Mouse (Mus musculus) small intestine, adult 2 months (tissue): ENCODE data around the gene Rnf31. TPM values are rescaled to one million over a fixed set of nuclear protein-coding genes. Genes with fewer than 3 reads are reported as not detected.

Source experiments
- H3K27ac ChIP-seq: fragments of 200-500 bp; 2 replicates; pipeline ENCODE4 v1.5.1; 2012; ENCODE audit warnings: low read depth, low read length, control low read depth, inconsistent platforms; ENCODE audit not compliant: insufficient read depth
- H3K27me3 ChIP-seq: fragments of 200-500 bp; 2 replicates; pipeline ENCODE4 v1.6.1; 2012; ENCODE audit warnings: mild to moderate bottlenecking, moderate library complexity, low read length, inconsistent platforms; ENCODE audit not compliant: control insufficient read depth, insufficient read depth
- H3K36me3 ChIP-seq: fragments of 200-500 bp; 2 replicates; pipeline ENCODE4 v1.6.1; 2012; ENCODE audit warnings: mild to moderate bottlenecking, low read length, control low read depth, inconsistent platforms; ENCODE audit not compliant: control insufficient read depth, insufficient read depth
- H3K4me1 ChIP-seq: fragments of 200-500 bp; 2 replicates; pipeline ENCODE4 v1.6.1; 2012; ENCODE audit warnings: low read length, inconsistent platforms, mixed read lengths; ENCODE audit not compliant: control insufficient read depth, insufficient read depth, insufficient read length
- H3K4me3 ChIP-seq: fragments of 200-500 bp; 2 replicates; pipeline ENCODE4 v1.5.1; 2012; ENCODE audit warnings: low read depth, mild to moderate bottlenecking, control low read depth, inconsistent platforms, low read length, moderate library complexity
- CTCF ChIP-seq: fragments of 200-500 bp; IDR thresholded peaks from 2 replicates; pipeline ENCODE4 v1.5.1; 2012; ENCODE audit warnings: low read depth, mild to moderate bottlenecking, control low read depth, inconsistent platforms, low read length, moderate library complexity, mixed read lengths; ENCODE audit not compliant: insufficient replicate concordance, insufficient read length; ENCODE audit errors: extremely low read depth
- POLR2A ChIP-seq: fragments of 200-500 bp; IDR thresholded peaks from 2 replicates; pipeline ENCODE4 v1.6.1; 2012; ENCODE audit warnings: low read depth, mild to moderate bottlenecking, control low read depth, inconsistent platforms, low read length, moderate library complexity
- WGBS: fragments of 180-500 bp; shearing (Covaris S2); methylation state at CpG from one replicate; pipeline ENCODE4 v1.1.7; 2018; 5-methylcytosine and 5-hydroxymethylcytosine counted together
- polyA plus RNA-seq: library from polyadenylated mRNA; depleted of rRNA; stranded (reverse); fragments of >200 nt; gene quantifications from 2 replicates; pipeline ENCODE4 v1.2.3, GENCODE M21; 2012

The Rnf31 gene
- polyA plus RNA-seq, 1 experiment = 65.8 TPM

- 93% methylated on average over 11 of the region's 11 CpGs for WGBS
- TF ChIP-seq POLR2A (no peak), CTCF (no peak)
- peaks cover 3% of the 10 kb centered on the region; the same call in 1 of the 2 replicates for H3K4me1 ChIP-seq
- no peak overlapping the region for H3K4me3 ChIP-seq
- H3K36me3 ChIP-seq = peaks cover 54% of the 10 kb centered on the region
- no peak overlapping the region for H3K27ac ChIP-seq
- H3K27me3 ChIP-seq = no peaks in the 10 kb centered on the region
Observed at GRCm38 (mm10) chr14:55563249-55563648, 28.3 kb upstream of the Rnf31 start.

GRCm38 (mm10) chr14:55565748-55566147 is 25.8 kb upstream of the Rnf31 start:
- Histone ChIP-seq H3K27me3 (no peaks in the 10 kb centered on the region), H3K27ac (no peak overlapping the region), H3K36me3 (peaks cover 69% of the 10 kb centered on the region), H3K4me3 (no peak overlapping the region), H3K4me1 (peaks cover 3% of the 10 kb centered on the region; the same call in 1 of the 2 replicates)
- TF ChIP-seq CTCF = no peak
- no peak for TF ChIP-seq POLR2A
- 68% methylated on average over 3 of the region's 3 CpGs for WGBS

- Histone ChIP-seq H3K27me3 (no peaks in the 10 kb centered on the region), H3K36me3 (peaks cover 66% of the 10 kb centered on the region), H3K4me3 (no peak overlapping the region), H3K27ac (no peak overlapping the region), H3K4me1 (no peaks in the 10 kb centered on the region)
- TF ChIP-seq POLR2A = no peak
- TF ChIP-seq CTCF = no peak
- WGBS = 66% methylated on average over 3 of the region's 3 CpGs
Observed at GRCm38 (mm10) chr14:55567496-55567895, 24.0 kb upstream of the Rnf31 start.

GRCm38 (mm10) chr14:55570588-55570987 is 20.9 kb upstream of the Rnf31 start:
- Histone ChIP-seq H3K27ac (no peak overlapping the region), H3K4me3 (no peak overlapping the region), H3K27me3 (no peaks in the 10 kb centered on the region), H3K36me3 (peaks cover 38% of the 10 kb centered on the region), H3K4me1 (no peaks in the 10 kb centered on the region)
- TF ChIP-seq CTCF = no peak
- TF ChIP-seq POLR2A = no peak
- 73% methylated on average over 2 of the region's 2 CpGs for WGBS

GRCm38 (mm10) chr14:55571760-55572159 is 19.7 kb upstream of the Rnf31 start:
- Histone ChIP-seq H3K36me3 (peaks cover 27% of the 10 kb centered on the region), H3K4me3 (no peak overlapping the region), H3K4me1 (no peaks in the 10 kb centered on the region), H3K27ac (no peak overlapping the region), H3K27me3 (no peaks in the 10 kb centered on the region)
- TF ChIP-seq POLR2A (no peak), CTCF (no peak)

GRCm38 (mm10) chr14:55575302-55575701 is 16.2 kb upstream of the Rnf31 start, which contains the start of gene Fitm1:
Gene Fitm1 (plus strand): TSS chr14:55575617.
- Histone ChIP-seq H3K27ac (no peak within 1 kb of the TSS), H3K27me3 (no peaks in the 10 kb centered on the region), H3K4me3 (no peak within 1 kb of the TSS), H3K4me1 (no peaks in the 10 kb centered on the region), H3K36me3 (peaks cover 8% of the 10 kb centered on the region)
- TF ChIP-seq CTCF (no peak), POLR2A (no peak)
- 84% methylated on average over 8 of the region's 8 CpGs for WGBS

GRCm38 (mm10) chr14:55575711-55576110 is 15.8 kb upstream of the Rnf31 start:
- peaks cover 12% of the 10 kb centered on the region for H3K36me3 ChIP-seq
- WGBS = 81% methylated on average over 13 of the region's 13 CpGs
- no peak overlapping the region for H3K27ac ChIP-seq
- no peak overlapping the region for H3K4me3 ChIP-seq
- H3K27me3 ChIP-seq = no peaks in the 10 kb centered on the region
- no peak for TF ChIP-seq CTCF
- TF ChIP-seq POLR2A = no peak
- no peaks in the 10 kb centered on the region for H3K4me1 ChIP-seq
